Mouse (Mus musculus) ZHBTc4 (cell line): ENCODE measurements around the gene Tcf20.
A peak's percentile ranks its signal among the peaks of the same experiment; 100 is the strongest.
"Not testable (repeated sequence)": the region's sequence is repeated elsewhere in the genome, so short reads cannot be mapped to it uniquely, and the experiment has no call there.

Source experiments
- DNase-seq: peaks from one replicate; pipeline ENCODE4 v3.0.0-alpha.2; 2011; ENCODE audit warnings: low read depth, low spot score

Tcf20 gene

DNA sequence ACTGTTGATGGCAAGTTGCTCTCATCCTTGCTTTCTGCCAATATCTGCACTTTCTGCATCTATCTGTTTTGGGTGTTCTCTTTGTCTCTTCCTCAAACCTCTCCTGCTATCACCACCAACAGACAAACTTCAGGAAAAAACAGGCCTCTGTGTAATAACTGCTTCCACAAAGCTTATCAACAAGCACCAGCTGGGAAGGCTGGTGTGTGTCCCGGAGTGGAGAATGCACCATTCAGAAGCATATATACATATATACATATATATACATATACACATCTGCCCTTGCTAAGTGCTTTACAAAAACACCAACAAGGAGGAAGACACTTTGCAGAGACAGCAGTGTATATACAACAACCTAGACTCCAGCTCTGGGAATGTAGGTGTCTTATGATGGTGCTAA lies 177.1 kb downstream of the Tcf20 start:
- DNase-seq, result no peak

DNA sequence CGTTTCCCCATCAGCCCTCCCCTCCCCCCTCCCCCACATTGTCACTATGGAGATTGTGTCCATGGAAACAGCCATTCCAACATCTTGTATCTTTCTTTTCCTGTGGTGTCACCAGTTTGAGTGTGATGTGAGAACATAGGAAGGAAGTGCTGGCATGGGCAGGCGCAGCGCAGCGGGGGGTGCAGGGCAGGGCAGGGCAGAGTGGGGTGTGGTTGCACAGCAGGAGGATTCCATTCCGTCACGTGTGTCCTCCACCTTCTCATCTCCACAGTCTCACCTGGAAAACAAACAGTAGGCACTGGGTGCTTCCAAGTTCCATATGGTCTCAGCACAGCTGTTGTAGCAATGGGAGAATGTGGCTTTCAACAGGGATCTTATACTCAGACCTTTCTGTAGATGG lies 178.2 kb downstream of the Tcf20 start:
- peak; percentile 67 for DNase-seq

DNA sequence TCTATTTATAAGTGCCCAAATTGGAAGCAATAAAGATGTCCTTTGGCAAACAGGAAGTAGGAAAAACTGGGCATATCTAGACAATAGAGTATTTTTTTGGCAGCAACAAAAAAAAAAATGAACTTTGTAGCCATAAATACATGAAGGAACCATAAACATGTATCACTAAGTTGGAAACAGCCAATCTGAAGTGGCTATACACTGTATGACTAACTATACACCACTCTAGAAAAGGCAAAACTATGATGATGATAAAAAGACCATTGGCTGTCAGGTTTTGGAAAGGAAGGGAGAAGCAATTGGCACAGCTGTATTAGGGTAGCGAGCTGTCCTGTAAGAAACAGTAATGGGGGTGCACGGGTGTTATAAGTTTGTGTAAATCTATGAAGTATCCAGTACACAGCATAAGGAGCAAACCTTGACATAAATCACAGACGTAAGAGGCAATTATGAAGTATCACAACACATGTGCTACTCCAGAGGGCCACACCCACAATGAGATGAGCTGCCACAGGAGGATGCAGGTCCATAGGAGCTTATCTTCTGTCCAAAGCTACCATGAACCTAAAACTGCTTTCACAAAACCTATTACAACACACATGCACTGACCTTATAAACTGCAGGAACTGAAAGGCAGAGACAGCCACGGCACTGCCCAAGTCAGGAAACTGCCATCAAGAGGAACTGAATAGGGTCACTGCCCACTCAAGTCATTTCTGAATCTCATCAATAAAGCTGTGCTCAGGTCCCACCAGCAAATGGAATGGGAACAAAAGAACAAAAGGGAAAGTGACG lies 180.5 kb downstream of the Tcf20 start:
- no peak for DNase-seq

DNA sequence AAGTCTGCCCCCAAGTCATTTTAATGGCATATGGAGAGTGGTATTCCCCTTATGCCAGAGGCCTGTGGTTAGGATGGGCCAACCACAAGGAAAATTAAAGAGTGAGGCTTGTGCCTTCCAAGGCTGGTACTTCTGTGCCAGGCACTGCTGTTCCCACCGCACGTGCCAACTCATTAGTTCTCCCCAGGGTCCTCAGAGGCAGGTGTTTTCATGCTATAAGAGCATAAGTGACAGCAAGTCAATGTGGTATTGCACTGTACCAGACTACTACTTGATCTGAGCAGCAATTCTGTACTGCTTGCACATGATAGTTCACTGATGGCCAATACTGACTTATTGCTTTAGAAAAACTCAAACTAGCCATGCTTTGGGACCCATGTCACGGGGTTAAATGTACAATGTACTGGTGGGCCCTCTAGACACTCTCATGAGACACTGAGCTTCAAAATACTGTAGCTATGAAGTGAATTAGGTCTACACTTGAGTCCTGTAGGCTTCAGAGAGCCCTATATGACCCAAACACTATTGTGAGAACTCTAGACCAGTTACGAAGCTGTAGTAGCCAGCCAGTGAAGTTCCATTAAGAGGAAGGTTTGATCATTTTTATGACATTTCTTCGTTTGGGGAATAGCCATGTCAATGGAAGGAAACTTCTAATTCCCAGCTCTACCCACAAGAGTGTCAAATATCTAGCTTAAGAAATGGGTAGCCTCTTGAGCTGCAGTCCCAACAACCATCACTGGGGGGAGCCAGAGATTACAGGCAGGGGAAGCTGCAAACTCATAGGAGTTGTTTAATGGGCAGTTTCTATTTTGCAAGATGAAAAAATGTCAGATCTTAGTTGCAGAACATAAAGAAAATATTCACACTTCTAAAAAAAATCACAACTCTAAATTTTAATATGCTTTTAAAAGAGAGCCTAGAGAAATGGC lies 182.7 kb downstream of the Tcf20 start:
- peak; percentile 71 for DNase-seq

DNA sequence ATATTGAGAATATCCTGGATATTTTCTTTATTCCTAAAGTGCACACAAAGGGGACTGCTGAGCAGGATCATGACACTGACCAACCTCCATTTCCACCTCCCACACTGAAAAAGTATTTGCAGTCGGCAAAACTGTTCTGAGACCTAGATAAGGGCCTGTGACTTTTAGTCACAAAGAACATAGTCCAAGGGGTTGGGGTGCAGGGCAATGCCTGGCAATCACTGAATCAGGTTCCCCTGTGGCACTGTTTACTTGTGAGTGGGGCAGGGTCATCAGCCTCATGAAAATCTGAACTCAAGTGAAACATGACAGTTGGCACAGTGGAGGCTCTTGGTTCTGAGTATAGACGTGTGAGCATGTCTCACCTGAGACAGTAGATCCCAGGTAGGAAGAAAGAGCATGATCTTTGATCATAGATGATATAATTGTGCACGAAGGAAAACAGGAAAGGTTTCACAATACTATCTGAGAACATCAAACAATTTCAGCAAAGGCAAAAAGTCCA lies 191.7 kb downstream of the Tcf20 start:
- no peak for DNase-seq

DNA sequence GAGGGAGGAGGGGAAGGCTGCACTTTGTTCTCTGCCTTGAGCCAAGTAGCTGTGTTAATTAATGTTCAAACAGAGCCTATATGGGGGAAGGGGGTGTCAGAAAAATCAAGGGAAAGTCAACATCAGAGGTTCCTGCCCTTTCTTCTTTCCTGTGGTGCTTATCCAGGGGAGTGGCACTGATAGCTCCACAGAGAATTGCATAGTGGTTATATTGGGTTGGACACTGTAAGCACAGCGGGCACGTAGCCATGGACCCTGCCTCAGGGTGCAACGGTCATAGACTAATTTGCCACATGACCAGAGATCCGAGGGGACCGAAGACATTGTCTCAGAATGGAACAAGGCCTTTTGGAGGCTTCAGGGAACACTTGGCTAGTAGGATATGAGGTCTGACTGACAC lies 193.4 kb downstream of the Tcf20 start, which contains the start of gene Cyp2d26:
TSS of gene Cyp2d26 (minus strand) at position 18 of the 400 bp plus-strand sequence.
- DNase-seq, result no peak

DNA sequence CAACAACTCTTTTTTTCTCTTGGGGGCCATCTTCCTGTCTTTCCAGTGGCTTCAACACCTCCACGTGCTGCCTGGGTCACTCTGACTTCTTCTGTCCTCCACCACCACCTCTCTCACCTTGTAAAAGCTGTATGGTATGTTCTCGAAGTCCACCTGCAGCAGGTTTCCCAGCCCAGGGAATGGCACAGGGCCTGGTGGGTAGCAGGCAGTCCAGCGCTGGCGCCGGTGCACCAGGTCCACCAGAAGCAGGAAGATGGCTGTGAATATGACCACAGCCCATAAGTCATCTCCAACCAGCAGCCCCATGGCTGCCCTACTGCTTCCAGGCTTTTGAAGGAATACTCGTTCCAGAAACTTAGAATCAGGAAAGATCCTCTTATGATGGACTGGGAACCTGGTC lies 193.8 kb downstream of the Tcf20 start:
- DNase-seq, result no peak

DNA sequence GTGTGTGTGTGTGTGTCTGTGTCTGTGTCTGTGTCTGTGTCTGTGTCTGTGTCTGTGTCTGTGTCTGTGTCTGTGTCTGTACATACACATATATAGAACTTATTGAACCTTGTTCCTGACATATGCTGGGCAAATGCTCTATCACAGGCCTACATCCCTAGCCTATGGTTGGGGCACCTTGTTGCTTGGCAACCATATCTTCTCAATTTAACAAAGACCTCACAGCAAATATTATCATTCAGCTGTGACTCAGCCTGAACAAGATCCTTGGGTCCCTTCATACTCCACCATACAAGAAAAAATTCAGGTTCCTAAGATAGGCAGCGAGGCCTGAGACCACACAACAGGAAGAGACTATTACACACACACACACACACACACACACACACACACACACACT lies 194.2 kb downstream of the Tcf20 start:
- DNase-seq, result no peak

GRCm38 (mm10) chr15:82792566-82792965 lies 195.1 kb downstream of the Tcf20 start:
- no peak for DNase-seq

GRCm38 (mm10) chr15:82784581-82784980 lies 203.1 kb downstream of the Tcf20 start:
- no peak for DNase-seq

- DNase-seq, result no peak
Measured at GRCm38 (mm10) chr15:82783800-82784199, 203.9 kb downstream of the Tcf20 start.

GRCm38 (mm10) chr15:82777856-82778255 lies 209.8 kb downstream of the Tcf20 start:
- not testable (repeated sequence) for DNase-seq

- DNase-seq, result no peak
Measured at GRCm38 (mm10) chr15:82765943-82766342, 221.7 kb downstream of the Tcf20 start.

GRCm38 (mm10) chr15:82764881-82765280 lies 222.8 kb downstream of the Tcf20 start:
- DNase-seq, result no peak

DNA sequence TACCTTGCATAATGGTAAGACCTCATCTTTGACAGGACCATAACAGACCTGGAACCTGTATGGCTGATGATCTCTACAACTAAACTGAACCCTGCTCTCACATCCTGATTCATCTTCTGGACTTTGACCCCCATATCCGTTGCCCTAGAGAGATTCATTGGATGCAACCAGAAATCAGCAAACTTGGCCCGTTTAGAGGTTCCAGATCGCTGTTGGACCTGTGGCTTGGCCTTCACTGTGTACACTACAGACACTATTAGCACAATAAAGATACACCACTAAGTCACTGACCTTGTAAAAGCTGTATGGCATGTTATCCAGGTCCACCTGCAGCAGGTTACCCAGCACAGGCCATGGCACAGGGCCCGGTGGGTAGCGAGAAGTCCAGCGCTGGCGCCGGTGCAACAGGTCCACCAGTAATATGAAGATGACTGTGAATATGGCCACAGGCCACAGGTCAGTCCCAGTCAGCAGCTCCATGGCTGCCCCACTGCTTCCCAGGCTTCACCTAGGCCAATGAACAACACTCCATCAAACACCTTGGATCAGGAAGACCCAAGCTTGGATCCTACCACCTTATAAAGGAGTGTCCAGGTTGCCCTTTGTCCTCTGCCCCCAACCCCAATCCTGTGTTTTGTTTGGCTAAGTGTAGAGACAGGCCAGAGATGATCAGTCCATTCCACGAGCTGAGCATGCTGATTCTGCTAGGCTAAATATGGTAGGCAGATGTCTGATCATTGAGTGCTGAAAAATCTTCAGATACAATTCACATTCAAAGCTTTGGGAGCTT lies 223.8 kb downstream of the Tcf20 start, which contains the start of gene Cyp2d40:
TSS of gene Cyp2d40 (minus strand) at position 553 of the 790 bp plus-strand sequence.
- no peak for DNase-seq
